9 mouse cellular contexts compared by ENCODE assay signal in genomic region chr6:120039256-120039563, GRCm38 (mm10). TPM values are rescaled to one million over a fixed set of nuclear protein-coding genes. Genes with fewer than 3 reads are reported as not detected.
DNase-seq lines count a peak whose midpoint lies in the region; ATAC-seq and TF ChIP-seq lines count a peak whose summit lies in the region.
"Had no signal": no experiment of that assay in that cellular context is flagged by ENCODE, and none has a peak within 500 bp of the region (broad histone marks: within the 10 kb centered on the region; RNA-seq: fewer than 3 reads in every experiment).

No protein-coding gene starts in this region.

- peak; percentile 24 for DNase-seq in ovary, postnatal 36 days (ENCODE audit: low spot score)
- no peak for DNase-seq in ovary, postnatal 10 days (ENCODE audit: low spot score)
- peak; percentile 68 for DNase-seq in brain, embryonic 14.5 days (ENCODE audit: low read depth)
- DNase-seq in liver, embryonic 13.5 days, result peak; percentile 48

- peak overlapping the region; percentile 99 for H3K4me3 ChIP-seq in forebrain, embryonic 13.5 days
- peak overlapping the region; percentile 81 for H3K4me3 ChIP-seq in hindbrain, embryonic 15.5 days
- H3K4me3 ChIP-seq in liver, embryonic 13.5 days (replicated peaks), result peak overlapping the region; percentile 74
- peak overlapping the region; percentile 68 for H3K4me3 ChIP-seq in neural tube, embryonic 12.5 days

- H3K9me3 ChIP-seq in forebrain, embryonic 13.5 days (replicated peaks), result no peaks in the 10 kb centered on the region
- H3K9me3 ChIP-seq in hindbrain, embryonic 15.5 days, result no peaks in the 10 kb centered on the region
- no peaks in the 10 kb centered on the region for H3K9me3 ChIP-seq in liver, embryonic 13.5 days (replicated peaks)
- H3K9me3 ChIP-seq in neural tube, embryonic 12.5 days, result no peaks in the 10 kb centered on the region

- H3K4me2 ChIP-seq in forebrain, embryonic 13.5 days, result peak overlapping the region; percentile 65
- H3K4me2 ChIP-seq in hindbrain, embryonic 15.5 days, result peak overlapping the region; percentile 89
- H3K4me2 ChIP-seq in liver, embryonic 13.5 days, result peak overlapping the region; percentile 87
- peak overlapping the region; percentile 93 for H3K4me2 ChIP-seq in neural tube, embryonic 12.5 days (replicated peaks)

- H3K27ac ChIP-seq in forebrain, embryonic 13.5 days, result peak overlapping the region; percentile 58
- peak overlapping the region; percentile 78 for H3K27ac ChIP-seq in hindbrain, embryonic 15.5 days (replicated peaks)
- peak overlapping the region; percentile 97 for H3K27ac ChIP-seq in liver, embryonic 13.5 days
- no peak overlapping the region for H3K27ac ChIP-seq in neural tube, embryonic 12.5 days

- peak overlapping the region; percentile 50 for H3K9ac ChIP-seq in forebrain, embryonic 13.5 days
- H3K9ac ChIP-seq in hindbrain, embryonic 15.5 days, result peak overlapping the region; percentile 43
- H3K9ac ChIP-seq in liver, embryonic 13.5 days, result peak overlapping the region; percentile 78
- 0 out of 2 replicates have a peak overlapping the region, but pooled peaks have one; percentile 36 for H3K9ac ChIP-seq in neural tube, embryonic 12.5 days

- H3K4me1 ChIP-seq in forebrain, embryonic 13.5 days, result peaks cover 19% of the 10 kb centered on the region
- peaks cover 24% of the 10 kb centered on the region for H3K4me1 ChIP-seq in hindbrain, embryonic 15.5 days (replicated peaks)
- H3K4me1 ChIP-seq in liver, embryonic 13.5 days (replicated peaks), result peaks cover 12% of the 10 kb centered on the region
- H3K4me1 ChIP-seq in neural tube, embryonic 12.5 days, result peaks cover 15% of the 10 kb centered on the region

- no peak for TF ChIP-seq POLR2A in brain, embryonic 14.5 days (IDR thresholded peaks at IDR 0.05; ENCODE audit: borderline replicate concordance, extremely low read depth, insufficient read depth, insufficient read length, poor library complexity, severe bottlenecking)

- no peak for TF ChIP-seq CTCF in brain, embryonic 14.5 days (IDR thresholded peaks at IDR 0.05; ENCODE audit: borderline replicate concordance, extremely low read depth, insufficient read depth, insufficient read length)

- H3K36me3 ChIP-seq in forebrain, embryonic 13.5 days (ENCODE audit: poor library complexity, severe bottlenecking), result no peaks in the 10 kb centered on the region
- no peaks in the 10 kb centered on the region for H3K36me3 ChIP-seq in hindbrain, embryonic 15.5 days
- H3K36me3 ChIP-seq in liver, embryonic 13.5 days, result peaks cover 9% of the 10 kb centered on the region
- H3K36me3 ChIP-seq in neural tube, embryonic 12.5 days, result no peaks in the 10 kb centered on the region

- under 1% methylated on average over 9 of the region's 9 CpGs for WGBS in forebrain, embryonic 13.5 days
- WGBS in hindbrain, embryonic 15.5 days, result 0% methylated on average over 9 of the region's 9 CpGs
- WGBS in liver, embryonic 13.5 days (ENCODE audit: insufficient replicate concordance), result 1% methylated on average over 9 of the region's 9 CpGs
- WGBS in neural tube, embryonic 12.5 days, result 0% methylated on average over 9 of the region's 9 CpGs

- ATAC-seq in forebrain, embryonic 13.5 days, result 0 out of 2 replicates have a peak, but pooled peaks have one; percentile 0
- no peak for ATAC-seq in hindbrain, embryonic 15.5 days (ENCODE audit: low FRiP score, low read depth)
- no peak for ATAC-seq in liver, embryonic 13.5 days (ENCODE audit: low read depth)
- ATAC-seq in neural tube, embryonic 12.5 days (ENCODE audit: low FRiP score, low read depth), result peak; percentile 3; the same call in 1 of the 2 replicates
- no peak for ATAC-seq in megakaryocyte progenitor cell, adult 5-6 weeks (replicated peaks; ENCODE audit: poor library complexity)

- H3K27me3 ChIP-seq in forebrain, embryonic 13.5 days, result no peaks in the 10 kb centered on the region
- H3K27me3 ChIP-seq in hindbrain, embryonic 15.5 days, result no peaks in the 10 kb centered on the region
- no peaks in the 10 kb centered on the region for H3K27me3 ChIP-seq in liver, embryonic 13.5 days
- H3K27me3 ChIP-seq in neural tube, embryonic 12.5 days (replicated peaks), result no peaks in the 10 kb centered on the region

RNA-seq across cellular contexts. Expression of gene Wnk1, which starts 0.7 kb away (rescaled TPM):
- 113 and 135 TPM in 2 replicates for polyA plus RNA-seq in brain, embryonic 14.5 days (2012; rRNA removed)
- polyA plus RNA-seq in forebrain, embryonic 13.5 days (2015; fragmentation: Nextera tagmentation; extraction: Ambion mirVana), result 59.2 and 61.2 TPM in 2 replicates
- polyA plus RNA-seq in hindbrain, embryonic 15.5 days (2015; fragmentation: Nextera tagmentation; extraction: Ambion mirVana), result 46.6 and 48.4 TPM in 2 replicates
- polyA plus RNA-seq in liver, embryonic 13.5 days (2015; fragmentation: Nextera tagmentation; extraction: Ambion mirVana), result 32.8 and 34.8 TPM in 2 replicates
- 51.5 and 57.9 TPM in 2 replicates for polyA plus RNA-seq in neural tube, embryonic 12.5 days (2016; fragmentation: Nextera tagmentation; extraction: Ambion mirVana)
- total RNA-seq in megakaryocyte progenitor cell, adult 5-6 weeks (2015), result 225 and 297 TPM in 2 replicates
- total RNA-seq in megakaryocyte progenitor cell, adult 5-6 weeks (2017), result 157 and 179 TPM in 2 replicates

RNA-seq across cellular contexts. Expression of gene Ninj2, which starts 53.9 kb away (rescaled TPM):
- not detected in 2 replicates for polyA plus RNA-seq in brain, embryonic 14.5 days (2012; rRNA removed)
- not detected in 2 replicates for polyA plus RNA-seq in forebrain, embryonic 13.5 days (2015; fragmentation: Nextera tagmentation; extraction: Ambion mirVana)
- polyA plus RNA-seq in hindbrain, embryonic 15.5 days (2015; fragmentation: Nextera tagmentation; extraction: Ambion mirVana), result not detected in 2 replicates
- not detected in 2 replicates for polyA plus RNA-seq in liver, embryonic 13.5 days (2015; fragmentation: Nextera tagmentation; extraction: Ambion mirVana)
- polyA plus RNA-seq in neural tube, embryonic 12.5 days (2016; fragmentation: Nextera tagmentation; extraction: Ambion mirVana), result not detected in 2 replicates
- total RNA-seq in megakaryocyte progenitor cell, adult 5-6 weeks (2015), result not detected in 2 replicates
- not detected in 2 replicates for total RNA-seq in megakaryocyte progenitor cell, adult 5-6 weeks (2017)
- total RNA-seq: adrenal gland, postnatal 4 days had no signal

Comparison
In these comparisons a context has a peak if more than half of its experiments do, and no peak if none do; other contexts are left out.
1. ATAC-seq: peak in forebrain, embryonic 13.5 days (single experiment) and neural tube, embryonic 12.5 days (single experiment); none in hindbrain, embryonic 15.5 days (single experiment), liver, embryonic 13.5 days (single experiment) and megakaryocyte progenitor cell, adult 5-6 weeks (single experiment).
2. Peak in every context shown above with its lines, with median percentiles within 50 percentile points of each other: H3K4me2 ChIP-seq, H3K4me3 ChIP-seq and H3K9ac ChIP-seq.